Mouse (Mus musculus) kidney, postnatal 14 days (tissue): ENCODE results near the gene Defb28.

Source experiments
- DNase-seq: peaks from one replicate; pipeline ENCODE4 v3.0.0; 2022; ENCODE audit warnings: mixed read lengths

Defb28 gene

GRCm38 (mm10) chr2:152517981-152518380, at the start of gene Defb28:
Defb28 (plus strand) TSS chr2:152518255.
- DNase-seq: no peak

GRCm38 (mm10) chr2:152470973-152471372, 47.1 kb upstream of the Defb28 start:
- DNase-seq: peak; percentile 69

- peak; percentile 21 for DNase-seq
Observed at GRCm38 (mm10) chr2:152472434-152472833, 45.6 kb upstream of the Defb28 start.

- no peak for DNase-seq
Observed at GRCm38 (mm10) chr2:152476763-152477162, 41.3 kb upstream of the Defb28 start, which contains the start of gene Defb20. Defb20 (plus strand) TSS chr2:152477063.

- no peak for DNase-seq
Observed at GRCm38 (mm10) chr2:152480881-152481280, 37.2 kb upstream of the Defb28 start.

GRCm38 (mm10) chr2:152481726-152482125, 36.3 kb upstream of the Defb28 start:
- no peak for DNase-seq

GRCm38 (mm10) chr2:152487024-152487423, 31.0 kb upstream of the Defb28 start:
- DNase-seq: no peak

GRCm38 (mm10) chr2:152490038-152490437, 28.0 kb upstream of the Defb28 start, which contains the start of gene Defb22:
Defb22 (minus strand) TSS chr2:152490138.
- no peak for DNase-seq

- DNase-seq: no peak
Observed at GRCm38 (mm10) chr2:152493151-152493550, 24.9 kb upstream of the Defb28 start.

GRCm38 (mm10) chr2:152498020-152498419, 20.0 kb upstream of the Defb28 start:
- DNase-seq: no peak

- DNase-seq: no peak
Observed at GRCm38 (mm10) chr2:152500204-152500862, 17.7 kb upstream of the Defb28 start.

GRCm38 (mm10) chr2:152500863-152501229, 17.2 kb upstream of the Defb28 start:
- DNase-seq: no peak

- DNase-seq: no peak
Observed at GRCm38 (mm10) chr2:152503950-152504349, 14.1 kb upstream of the Defb28 start.

GRCm38 (mm10) chr2:152511592-152511991, 6.5 kb upstream of the Defb28 start, which contains the start of gene Defb26:
Defb26 (minus strand) TSS chr2:152511692.
- DNase-seq: no peak

- DNase-seq: no peak
Observed at GRCm38 (mm10) chr2:152516084-152516483, 2.0 kb upstream of the Defb28 start.

GRCm38 (mm10) chr2:152539944-152540710, 22.1 kb downstream of the Defb28 start, which contains the start of gene Defb29:
Defb29 (minus strand) TSS chr2:152540098.
- peak; percentile 77 for DNase-seq

- DNase-seq: no peak
Observed at GRCm38 (mm10) chr2:152541979-152542378, 23.9 kb downstream of the Defb28 start.

- DNase-seq: no peak
Observed at GRCm38 (mm10) chr2:152542897-152543296, 24.8 kb downstream of the Defb28 start.

GRCm38 (mm10) chr2:152543478-152543877, 25.4 kb downstream of the Defb28 start:
- peak; percentile 60 for DNase-seq

- DNase-seq: peak; percentile 81
Observed at GRCm38 (mm10) chr2:152544691-152545090, 26.6 kb downstream of the Defb28 start.

GRCm38 (mm10) chr2:152548124-152548523, 30.1 kb downstream of the Defb28 start:
- DNase-seq: no peak

- peak; percentile 78 for DNase-seq
Observed at GRCm38 (mm10) chr2:152553774-152554423, 35.8 kb downstream of the Defb28 start.

- no peak for DNase-seq
Observed at GRCm38 (mm10) chr2:152556655-152557054, 38.6 kb downstream of the Defb28 start.
